Mouse (Mus musculus) stomach, postnatal 0 days (tissue): ENCODE data around the gene Auts2. TPM values are rescaled to one million over a fixed set of nuclear protein-coding genes. Genes with fewer than 3 reads are reported as not detected.

Experiments used
- ATAC-seq: fragments of 200-750 bp; cut with Nextera tagmentation; 2 replicates; pipeline ENCODE4 v1.8.0; 2017; ENCODE audit not compliant: low FRiP score, low TSS enrichment
- DNase-seq: peaks from one replicate; pipeline ENCODE4 v3.0.0-alpha.2; 2016; ENCODE audit warnings: low spot score
- H3K27ac ChIP-seq: fragments of 300-500 bp; sonication (generic); replicated peaks from 2 replicates; pipeline ENCODE4 v1.5.1; 2014; ENCODE audit warnings: mild to moderate bottlenecking, control low read depth
- H3K27me3 ChIP-seq: fragments of 300-500 bp; sonication (generic); 2 replicates; pipeline ENCODE4 v1.6.1; 2014; ENCODE audit warnings: low read length; ENCODE audit not compliant: control insufficient read depth, insufficient read depth
- H3K36me3 ChIP-seq: fragments of 300-500 bp; sonication (generic); 2 replicates; pipeline ENCODE4 v1.6.1; 2014; ENCODE audit warnings: low read length, mixed read lengths; ENCODE audit not compliant: control insufficient read depth, insufficient read depth
- H3K4me1 ChIP-seq: fragments of 300-500 bp; sonication (generic); replicated peaks from 2 replicates; pipeline ENCODE4 v1.6.1; 2014; ENCODE audit warnings: antibody characterized with exemption; ENCODE audit not compliant: control insufficient read depth, insufficient read depth
- H3K4me2 ChIP-seq: fragments of 300-500 bp; sonication (generic); replicated peaks from 2 replicates; pipeline ENCODE4 v1.6.1; 2014; ENCODE audit warnings: low read depth, mild to moderate bottlenecking, control low read depth, moderate library complexity
- H3K4me3 ChIP-seq: fragments of 300-500 bp; sonication (generic); 2 replicates; pipeline ENCODE4 v1.5.1; 2014; ENCODE audit warnings: low read depth, low read length, control low read depth
- H3K9ac ChIP-seq: fragments of 300-500 bp; sonication (generic); 2 replicates; pipeline ENCODE4 v1.6.1; 2014; ENCODE audit warnings: mild to moderate bottlenecking, low read length, control low read depth, mixed read lengths
- H3K9me3 ChIP-seq: fragments of 300-500 bp; sonication (generic); 2 replicates; pipeline ENCODE4 v1.6.1; 2016; ENCODE audit warnings: low read length; ENCODE audit not compliant: control insufficient read depth
- CTCF ChIP-seq: IDR thresholded peaks from 2 replicates; pipeline ENCODE4 v1.5.1; 2016; ENCODE audit warnings: antibody characterized with exemption, low read depth, mild to moderate bottlenecking, moderate library complexity
- EP300 ChIP-seq: optimal IDR thresholded peaks from 2 replicates; pipeline ENCODE3; 2016; ENCODE audit warnings: antibody characterized with exemption
- WGBS: fragments of 180-500 bp; shearing (Covaris S2); extraction: QIAGEN DNeasy Blood & Tissue Kit; methylation state at CpG from one replicate; pipeline ENCODE4 v1.1.7; 2014; 5-methylcytosine and 5-hydroxymethylcytosine counted together
- polyA plus RNA-seq: library from polyadenylated mRNA; unstranded; fragments of >200 nt; fragmentation: Nextera tagmentation; extraction: Ambion mirVana; gene quantifications from 2 replicates; pipeline ENCODE4 v1.2.1, GENCODE M21; 2015

Auts2 gene
- polyA plus RNA-seq, 1 experiment from 2014 or later, result 7.3 TPM

GRCm38 (mm10) chr5:132509464-132509885 lies 33.7 kb downstream of the Auts2 start:
- Histone ChIP-seq H3K9ac (no peak overlapping the region), H3K36me3 (no peaks in the 10 kb centered on the region), H3K4me2 (peak overlapping the region; percentile 27), H3K4me3 (no peak overlapping the region), H3K4me1 (no peaks in the 10 kb centered on the region; the same call in 1 of the 2 replicates), H3K27me3 (no peaks in the 10 kb centered on the region), H3K27ac (no peak overlapping the region), H3K9me3 (no peaks in the 10 kb centered on the region)
- DNase-seq, result no peak
- 33% methylated on average over 9 of the region's 9 CpGs for WGBS
- TF ChIP-seq EP300 (no peak), CTCF (no peak)
- ATAC-seq, result no peak

GRCm38 (mm10) chr5:132504893-132505292 lies 38.3 kb downstream of the Auts2 start:
- ATAC-seq, result no peak

GRCm38 (mm10) chr5:132503431-132503830 lies 39.7 kb downstream of the Auts2 start:
- no peak overlapping the region for H3K4me3 ChIP-seq
- TF ChIP-seq CTCF (peak; percentile 29; the same call in 1 of the 2 replicates), EP300 (no peak)
- H3K9ac ChIP-seq, result no peak overlapping the region
- no peaks in the 10 kb centered on the region for H3K9me3 ChIP-seq
- H3K27me3 ChIP-seq, result no peaks in the 10 kb centered on the region
- ATAC-seq (no peak), DNase-seq (no peak)
- H3K36me3 ChIP-seq, result no peaks in the 10 kb centered on the region
- H3K4me1 ChIP-seq, result no peaks in the 10 kb centered on the region
- WGBS, result 96% methylated on average over 2 of the region's 2 CpGs
- H3K4me2 ChIP-seq, result no peak overlapping the region
- no peak overlapping the region for H3K27ac ChIP-seq

More at GRCm38 (mm10) chr5:132504893-132505292, 38.3 kb downstream of the Auts2 start:
- WGBS, result 82% methylated on average over 1 of the region's 1 CpGs
- Histone ChIP-seq H3K4me3 (no peak overlapping the region), H3K36me3 (no peaks in the 10 kb centered on the region), H3K27me3 (no peaks in the 10 kb centered on the region), H3K4me1 (no peaks in the 10 kb centered on the region), H3K9ac (no peak overlapping the region), H3K9me3 (no peaks in the 10 kb centered on the region), H3K27ac (no peak overlapping the region), H3K4me2 (no peak overlapping the region)
- no peak for TF ChIP-seq CTCF
- DNase-seq, result no peak

GRCm38 (mm10) chr5:132502036-132502435 lies 41.1 kb downstream of the Auts2 start:
- no peak for DNase-seq
- H3K27ac ChIP-seq, result no peak overlapping the region
- TF ChIP-seq CTCF (0 out of 2 replicates have a peak, but pooled peaks have one; percentile 16), EP300 (no peak)
- no peaks in the 10 kb centered on the region for H3K36me3 ChIP-seq
- no peak for ATAC-seq
- no peaks in the 10 kb centered on the region for H3K4me1 ChIP-seq
- no peak overlapping the region for H3K9ac ChIP-seq
- no peak overlapping the region for H3K4me3 ChIP-seq
- no peaks in the 10 kb centered on the region for H3K27me3 ChIP-seq
- H3K9me3 ChIP-seq, result no peaks in the 10 kb centered on the region
- 46% methylated on average over 5 of the region's 5 CpGs for WGBS
- no peak overlapping the region for H3K4me2 ChIP-seq

GRCm38 (mm10) chr5:132500817-132501231 lies 42.3 kb downstream of the Auts2 start:
- H3K27me3 ChIP-seq, result no peaks in the 10 kb centered on the region

GRCm38 (mm10) chr5:132498896-132499295 lies 44.2 kb downstream of the Auts2 start:
- ATAC-seq (no peak), DNase-seq (no peak)
- Histone ChIP-seq H3K9me3 (no peaks in the 10 kb centered on the region), H3K4me2 (no peak overlapping the region), H3K27ac (no peak overlapping the region), H3K4me1 (no peaks in the 10 kb centered on the region), H3K9ac (no peak overlapping the region), H3K27me3 (no peaks in the 10 kb centered on the region), H3K4me3 (no peak overlapping the region), H3K36me3 (no peaks in the 10 kb centered on the region)
- 61% methylated on average over 2 of the region's 2 CpGs for WGBS
- TF ChIP-seq CTCF (no peak), EP300 (no peak)

More at GRCm38 (mm10) chr5:132500817-132501231, 42.3 kb downstream of the Auts2 start:
- Histone ChIP-seq H3K4me2 (no peak overlapping the region), H3K9ac (no peak overlapping the region), H3K36me3 (no peaks in the 10 kb centered on the region), H3K9me3 (no peaks in the 10 kb centered on the region), H3K4me3 (no peak overlapping the region), H3K4me1 (no peaks in the 10 kb centered on the region), H3K27ac (no peak overlapping the region)
- DNase-seq, result no peak
- no peak for ATAC-seq
- TF ChIP-seq CTCF, result no peak
- TF ChIP-seq EP300, result no peak
- 19% methylated on average over 3 of the region's 3 CpGs for WGBS
